Mouse (Mus musculus) kidney, postnatal 0 days (tissue): ENCODE measurements around the gene Hexa. TPM values are rescaled to one million over a fixed set of nuclear protein-coding genes. Genes with fewer than 3 reads are reported as not detected.

ENCODE experiments used
- ATAC-seq: fragments of 200-750 bp; cut with Nextera tagmentation; replicated peaks from 2 replicates; pipeline ENCODE4 v1.8.0; 2017; ENCODE audit warnings: low read depth, moderate number of reproducible peaks, moderate TSS enrichment, moderate library complexity; ENCODE audit not compliant: low FRiP score
- DNase-seq: peaks from one replicate; pipeline ENCODE4 v3.0.0-alpha.2; 2016; ENCODE audit warnings: low spot score
- H3K27ac ChIP-seq: fragments of 300-500 bp; sonication (generic); 2 replicates; pipeline ENCODE4 v1.5.1; 2014; ENCODE audit warnings: mild to moderate bottlenecking
- H3K27me3 ChIP-seq: fragments of 300-500 bp; sonication (generic); 2 replicates; pipeline ENCODE4 v1.6.1; 2014; ENCODE audit warnings: low read length, mixed read lengths; ENCODE audit not compliant: insufficient read depth
- H3K36me3 ChIP-seq: fragments of 300-500 bp; sonication (generic); 2 replicates; pipeline ENCODE4 v1.6.1; 2014; ENCODE audit warnings: low read length, mixed read lengths; ENCODE audit not compliant: insufficient read depth
- H3K4me1 ChIP-seq: fragments of 300-500 bp; sonication (generic); replicated peaks from 2 replicates; pipeline ENCODE4 v1.6.1; 2014; ENCODE audit warnings: antibody characterized with exemption, low read length, mixed read lengths; ENCODE audit not compliant: insufficient read depth
- H3K4me2 ChIP-seq: fragments of 300-500 bp; sonication (generic); 2 replicates; pipeline ENCODE4 v1.6.1; 2014; ENCODE audit warnings: mild to moderate bottlenecking, low read length, moderate library complexity, mixed read lengths
- H3K4me3 ChIP-seq: fragments of 300-500 bp; sonication (generic); replicated peaks from 2 replicates; pipeline ENCODE4 v1.5.1; 2014; ENCODE audit warnings: low read depth, low read length
- H3K9ac ChIP-seq: fragments of 300-500 bp; sonication (generic); 2 replicates; pipeline ENCODE4 v1.6.1; 2014; ENCODE audit warnings: low read depth, low read length
- H3K9me3 ChIP-seq: fragments of 300-500 bp; sonication (generic); replicated peaks from 2 replicates; pipeline ENCODE4 v1.6.1; 2016; ENCODE audit warnings: low read length, inconsistent platforms, mixed read lengths
- CTCF ChIP-seq: IDR thresholded peaks from 2 replicates; pipeline ENCODE4 v1.5.1; 2016; ENCODE audit warnings: antibody characterized with exemption, low read depth, mild to moderate bottlenecking, moderate library complexity
- WGBS: fragments of 180-500 bp; shearing (Covaris S2); extraction: QIAGEN DNeasy Blood & Tissue Kit; methylation state at CpG from one replicate; pipeline ENCODE4 v1.1.7; 2014; 5-methylcytosine and 5-hydroxymethylcytosine counted together
- polyA plus RNA-seq: library from polyadenylated mRNA; unstranded; fragments of >200 nt; fragmentation: Nextera tagmentation; extraction: Ambion mirVana; gene quantifications from 2 replicates; pipeline ENCODE4 v1.2.1, GENCODE M21; 2015

The Hexa gene
- polyA plus RNA-seq, 1 experiment from 2014 or later: 57.0 TPM

DNA sequence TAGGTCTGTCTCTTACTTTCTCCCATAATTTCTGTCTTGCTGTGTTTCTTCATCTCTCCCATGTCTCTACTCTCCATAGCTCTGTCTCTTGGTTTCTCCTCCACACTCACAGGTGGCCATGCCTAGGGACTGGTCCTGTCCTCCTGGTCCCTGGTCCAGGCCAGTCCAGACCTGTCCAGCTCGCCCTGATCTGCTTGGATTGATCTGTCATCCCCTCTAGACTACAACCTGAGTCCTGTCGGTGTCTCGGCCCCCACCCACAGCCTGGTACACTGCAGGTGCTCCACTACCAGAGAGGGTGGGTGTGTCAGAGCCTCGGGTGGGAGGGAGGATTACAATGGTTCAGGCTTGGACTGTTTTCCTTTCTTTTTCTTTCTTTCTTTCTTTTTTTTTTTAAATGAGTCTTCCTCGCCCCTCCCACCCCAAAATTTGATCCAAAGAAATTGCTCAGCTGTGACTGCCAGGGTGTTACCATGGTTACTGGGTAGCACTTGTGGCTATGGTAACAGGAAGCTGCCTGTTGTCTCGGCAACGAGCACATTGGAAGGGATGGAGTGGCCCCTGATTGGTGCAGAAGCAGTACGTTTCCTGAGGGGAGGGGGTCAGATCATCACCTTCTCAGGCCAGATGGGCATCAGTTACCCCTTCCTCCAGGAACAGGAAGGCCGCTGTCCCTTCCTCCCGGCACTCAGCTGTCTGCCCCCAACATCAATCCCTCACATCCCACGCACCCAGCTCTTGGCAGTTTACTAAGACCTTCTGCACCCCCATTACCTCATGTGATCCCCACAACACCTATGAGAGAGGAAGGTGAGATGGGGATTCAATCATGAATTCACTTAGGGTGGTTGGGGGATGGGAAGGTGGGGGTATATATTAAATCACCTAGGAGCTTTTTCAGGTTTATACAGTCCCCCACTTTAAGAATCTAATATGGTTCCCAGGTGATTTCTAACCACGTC, 49.7 kb downstream of the Hexa start:
- no peak overlapping the region for H3K4me3 ChIP-seq
- H3K27ac ChIP-seq: no peak overlapping the region
- 33% methylated on average over 12 of the region's 12 CpGs for WGBS
- ATAC-seq (no peak), DNase-seq (no peak)
- no peaks in the 10 kb centered on the region for H3K4me1 ChIP-seq
- H3K9me3 ChIP-seq: no peaks in the 10 kb centered on the region
- no peaks in the 10 kb centered on the region for H3K27me3 ChIP-seq
- H3K4me2 ChIP-seq: no peak overlapping the region
- H3K9ac ChIP-seq: no peak overlapping the region
- no peaks in the 10 kb centered on the region for H3K36me3 ChIP-seq
- no peak for TF ChIP-seq CTCF

DNA sequence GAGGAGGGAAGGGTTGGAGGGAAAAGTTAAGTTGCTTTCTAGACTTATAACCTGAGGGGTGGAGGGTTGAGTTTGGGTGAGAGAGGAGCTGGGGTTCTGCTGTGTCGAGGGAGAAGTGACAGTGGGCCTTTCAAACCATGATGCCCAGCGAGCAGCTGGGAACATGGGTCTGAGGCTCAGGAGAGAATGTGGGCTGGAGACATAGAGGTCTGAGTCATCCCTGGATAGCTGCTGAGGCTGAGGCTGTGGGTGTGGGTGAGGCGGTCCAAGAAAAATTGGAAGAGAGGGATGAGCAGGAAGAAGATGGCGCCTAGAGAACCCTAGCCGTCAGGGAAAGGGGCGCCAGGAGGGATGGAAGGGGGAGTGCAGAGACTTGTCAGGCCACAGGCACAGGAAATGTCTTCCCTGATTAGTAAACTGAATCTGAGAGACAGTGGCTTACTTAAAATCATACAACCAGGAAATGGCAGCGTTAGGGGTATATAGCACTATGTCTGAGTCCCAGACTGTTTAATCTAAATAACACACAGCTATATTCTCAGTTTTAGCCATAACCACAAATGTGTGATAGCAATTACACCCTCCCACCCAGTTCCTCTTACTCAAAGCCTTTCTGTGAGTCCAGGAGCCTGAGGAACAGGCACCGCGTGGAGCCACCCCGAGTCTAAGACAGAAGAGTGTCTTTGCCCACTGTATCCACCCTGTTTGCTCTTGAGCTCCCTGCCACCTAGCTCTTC, 50.5 kb downstream of the Hexa start:
- no peak for DNase-seq
- H3K9ac ChIP-seq: no peak overlapping the region
- no peaks in the 10 kb centered on the region for H3K9me3 ChIP-seq
- no peak overlapping the region for H3K4me3 ChIP-seq
- WGBS: 74% methylated on average over 10 of the region's 10 CpGs
- H3K4me1 ChIP-seq: no peaks in the 10 kb centered on the region
- no peak for TF ChIP-seq CTCF
- no peak for ATAC-seq
- no peak overlapping the region for H3K4me2 ChIP-seq
- no peaks in the 10 kb centered on the region for H3K36me3 ChIP-seq
- no peaks in the 10 kb centered on the region for H3K27me3 ChIP-seq
- no peak overlapping the region for H3K27ac ChIP-seq

DNA sequence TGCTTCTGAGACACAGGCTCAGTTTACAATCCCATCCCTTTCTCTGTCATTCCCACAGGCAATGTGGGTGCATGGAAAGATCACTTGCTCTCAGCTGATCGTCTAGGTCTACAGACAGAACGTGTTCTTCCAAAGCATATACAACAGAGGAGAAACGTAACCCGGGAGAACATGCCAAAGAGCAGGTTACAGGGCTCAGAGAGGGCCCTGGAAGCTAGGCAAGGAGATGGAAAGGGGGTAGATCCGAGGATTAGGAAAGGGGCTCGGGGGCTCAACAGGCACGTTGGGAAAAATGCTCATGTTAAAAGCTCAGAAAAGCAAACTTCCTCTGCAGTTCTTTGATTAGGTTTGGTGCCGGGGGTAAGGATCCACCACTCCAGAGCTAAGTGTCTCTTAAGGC, 62.3 kb downstream of the Hexa start:
- H3K9me3 ChIP-seq: no peaks in the 10 kb centered on the region
- WGBS: 77% methylated on average over 8 of the region's 8 CpGs
- no peak for TF ChIP-seq CTCF
- no peaks in the 10 kb centered on the region for H3K4me1 ChIP-seq
- H3K4me3 ChIP-seq: no peak overlapping the region
- no peak overlapping the region for H3K9ac ChIP-seq
- no peaks in the 10 kb centered on the region for H3K36me3 ChIP-seq
- H3K4me2 ChIP-seq: no peak overlapping the region
- H3K27ac ChIP-seq: no peak overlapping the region
- no peaks in the 10 kb centered on the region for H3K27me3 ChIP-seq
- no peak for DNase-seq
- ATAC-seq: no peak

DNA sequence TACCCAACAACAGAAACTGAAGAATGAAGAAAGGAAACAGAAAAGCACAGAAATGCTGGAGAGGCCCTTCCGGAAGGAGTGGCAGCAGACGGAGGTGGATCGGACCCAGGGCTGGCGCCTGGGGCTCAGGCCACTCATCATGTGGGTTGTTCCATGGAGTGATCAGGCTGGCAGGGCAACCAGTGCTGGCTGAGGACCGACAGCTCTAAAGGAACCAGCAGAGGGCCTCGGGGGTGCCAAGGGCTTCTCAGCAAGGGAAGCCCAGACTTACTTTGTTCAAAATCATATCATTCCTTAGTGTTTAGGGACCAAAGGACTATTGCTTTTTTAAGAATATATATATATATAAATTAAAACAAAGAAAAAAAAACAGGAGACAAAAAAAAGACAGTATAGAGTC, 66.6 kb downstream of the Hexa start:
- Histone ChIP-seq H3K4me2 (no peak overlapping the region), H3K36me3 (no peaks in the 10 kb centered on the region), H3K27me3 (no peaks in the 10 kb centered on the region), H3K4me1 (no peaks in the 10 kb centered on the region), H3K9me3 (no peaks in the 10 kb centered on the region), H3K4me3 (no peak overlapping the region), H3K27ac (no peak overlapping the region), H3K9ac (no peak overlapping the region)
- TF ChIP-seq CTCF: peak; percentile 24; the same call in 1 of the 2 replicates
- DNase-seq (no peak), ATAC-seq (no peak)
- WGBS: 57% methylated on average over 6 of the region's 6 CpGs

DNA sequence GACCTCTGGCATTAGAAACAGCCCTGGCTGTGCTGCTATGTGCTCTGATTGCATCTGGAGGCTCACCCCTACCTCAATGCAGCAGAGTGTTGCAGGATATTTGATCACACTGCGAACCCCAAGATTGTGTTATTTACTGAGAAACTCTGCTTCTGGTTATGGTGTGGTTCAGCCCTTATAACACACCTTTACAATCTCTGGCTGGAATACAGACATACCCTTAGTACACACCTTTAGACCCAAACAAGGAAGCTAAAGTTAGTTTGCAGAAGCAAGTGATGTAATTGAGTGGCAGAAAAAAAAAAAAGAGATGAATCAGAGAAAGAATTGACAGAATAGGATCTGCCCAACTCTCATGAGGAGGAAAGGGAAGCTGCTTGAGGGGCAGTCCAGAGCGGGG, 71.6 kb downstream of the Hexa start:
- no peak for TF ChIP-seq CTCF
- H3K4me3 ChIP-seq: no peak overlapping the region
- WGBS: 88% methylated on average over 2 of the region's 2 CpGs
- no peak for DNase-seq
- H3K36me3 ChIP-seq: no peaks in the 10 kb centered on the region
- H3K4me1 ChIP-seq: no peaks in the 10 kb centered on the region
- H3K4me2 ChIP-seq: no peak overlapping the region
- H3K27ac ChIP-seq: no peak overlapping the region
- H3K9me3 ChIP-seq: no peaks in the 10 kb centered on the region
- no peaks in the 10 kb centered on the region for H3K27me3 ChIP-seq
- ATAC-seq: no peak
- H3K9ac ChIP-seq: no peak overlapping the region

Other genes starting within 250 kb of the Hexa start
- 26.0 and 26.9 TPM in 2 replicates for gene Adpgk, start 248.0 kb upstream of the Hexa start, polyA plus RNA-seq
- gene Bbs4, start 186.0 kb upstream of the Hexa start, polyA plus RNA-seq: 14.0 and 15.1 TPM in 2 replicates
- 9.6 and 10.1 TPM in 2 replicates for gene Arih1, start 52.9 kb upstream of the Hexa start, polyA plus RNA-seq
- gene Tmem202, start 307 bp downstream of the Hexa start, polyA plus RNA-seq: 0.11 TPM in 1 of 2 replicates, not detected in the other
- gene Celf6, start 38.4 kb downstream of the Hexa start, polyA plus RNA-seq: 0.05 and 0.14 TPM in 2 replicates
- gene Parp6, start 77.7 kb downstream of the Hexa start, polyA plus RNA-seq: 15.7 and 16.1 TPM in 2 replicates
- 647 and 692 TPM in 2 replicates for gene Pkm, start 116.8 kb downstream of the Hexa start, polyA plus RNA-seq
- gene Gramd2, start 140.6 kb downstream of the Hexa start, polyA plus RNA-seq: 1.2 and 1.4 TPM in 2 replicates
- 8.6 and 9.2 TPM in 2 replicates for gene Senp8, start 211.2 kb downstream of the Hexa start, polyA plus RNA-seq
- gene Myo9a, start 211.4 kb downstream of the Hexa start, polyA plus RNA-seq: 12.4 and 14.5 TPM in 2 replicates